Mouse (Mus musculus): ENCODE measurements at regions not wholly inside any gene's neighbourhood (a gene's known extent, or its start where the extent isn't known, plus 50 kb on each side); places are given as distances from the start of the nearest gene placed in this dataset.

DNA sequence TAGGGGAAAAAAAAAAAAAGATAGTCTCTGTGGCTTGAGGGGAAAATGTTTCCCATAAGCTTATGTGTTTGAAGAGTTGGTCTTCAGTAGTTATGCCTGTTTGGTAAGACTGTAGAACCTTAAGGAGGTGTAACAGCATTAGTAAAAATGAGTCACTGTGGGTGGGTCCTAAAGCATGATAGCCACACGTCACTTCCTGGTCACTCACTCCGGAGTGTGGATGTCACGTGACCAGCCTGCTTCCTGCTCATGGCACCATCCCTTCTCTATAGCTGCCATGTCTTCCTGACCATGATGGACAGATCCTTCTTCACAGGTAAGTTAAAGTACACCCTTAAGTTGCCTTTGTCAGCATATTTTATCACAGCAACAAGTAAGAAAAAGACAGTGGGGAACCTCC, 170.0 kb upstream of the Pitrm1 start:
- in situ Hi-C loops (cut with MseI, MboI) = no loop called here

DNA sequence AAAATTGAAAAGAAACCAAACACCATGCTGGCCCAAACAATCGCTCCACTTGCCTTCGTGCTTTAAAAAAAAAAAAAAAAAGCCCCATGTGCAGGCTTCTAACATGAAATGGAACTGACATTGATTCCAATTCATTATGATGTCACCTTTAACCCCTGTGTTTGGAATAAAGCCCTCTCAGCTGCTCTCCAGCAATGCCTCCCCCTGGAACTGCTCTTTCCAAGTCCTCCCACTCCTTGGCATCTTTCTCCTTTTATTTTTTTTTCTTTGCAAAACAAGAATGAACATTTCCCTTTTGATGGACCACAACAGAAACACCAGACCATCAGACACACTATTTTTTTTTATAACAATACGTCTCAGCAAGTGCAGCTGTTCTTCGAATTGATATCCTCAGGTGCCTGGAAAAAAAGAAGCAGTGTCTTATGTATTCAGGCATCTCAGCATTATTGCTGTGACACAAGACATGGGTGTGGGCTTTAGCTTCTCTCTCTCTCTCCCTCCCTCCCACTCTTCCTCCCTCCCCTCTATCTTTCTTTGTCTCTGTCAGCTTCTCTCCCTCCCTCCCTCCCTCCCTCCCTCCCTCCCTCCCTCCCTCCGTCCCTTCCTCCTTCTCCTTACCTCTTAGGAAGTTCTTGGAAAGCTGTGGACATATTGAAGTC, 152.3 kb upstream of the Pitrm1 start:
- in situ Hi-C loops (cut with MseI, MboI) = no loop called here

DNA sequence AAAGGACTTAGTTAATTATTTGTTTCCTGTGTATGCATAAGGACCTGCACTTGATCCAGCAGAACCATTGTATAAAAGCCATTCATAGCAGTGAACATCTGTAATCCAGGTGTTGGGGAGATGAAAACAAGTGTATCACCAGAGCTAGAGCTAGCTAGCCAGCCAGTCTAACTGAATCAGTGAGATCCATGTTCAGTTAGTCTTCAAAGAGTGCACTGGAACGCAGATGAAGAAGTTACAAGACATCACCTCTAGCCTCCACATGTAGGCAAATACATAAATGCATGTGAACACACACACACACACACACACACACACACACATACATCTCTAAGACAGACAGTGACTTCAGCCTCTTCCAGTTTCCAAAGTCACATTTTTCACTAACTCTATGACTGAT, 150.3 kb upstream of the Pitrm1 start:
- in situ Hi-C loops (cut with MseI, MboI) = no loop called here

DNA sequence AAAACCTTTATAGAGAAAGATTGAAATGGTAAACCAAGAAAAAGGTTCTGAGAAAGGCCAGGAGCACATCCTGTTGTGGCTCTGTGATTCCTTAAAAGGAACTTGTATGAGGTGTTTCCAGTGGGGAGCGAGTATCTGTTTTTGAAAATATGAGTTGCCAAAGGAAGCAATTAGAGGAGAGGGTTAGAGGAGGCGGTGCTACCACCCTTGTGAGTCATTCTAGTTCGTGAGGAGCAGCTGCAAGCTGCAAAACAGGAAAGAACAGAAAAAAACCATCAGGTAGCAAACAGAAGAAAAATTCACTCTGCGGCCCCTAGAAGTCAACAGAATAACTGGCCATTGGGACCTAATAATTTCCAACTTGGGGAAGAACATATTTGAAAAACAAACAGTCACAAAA, 116.1 kb upstream of the Pitrm1 start:
- in situ Hi-C loops (cut with MseI, MboI) = no loop called here

DNA sequence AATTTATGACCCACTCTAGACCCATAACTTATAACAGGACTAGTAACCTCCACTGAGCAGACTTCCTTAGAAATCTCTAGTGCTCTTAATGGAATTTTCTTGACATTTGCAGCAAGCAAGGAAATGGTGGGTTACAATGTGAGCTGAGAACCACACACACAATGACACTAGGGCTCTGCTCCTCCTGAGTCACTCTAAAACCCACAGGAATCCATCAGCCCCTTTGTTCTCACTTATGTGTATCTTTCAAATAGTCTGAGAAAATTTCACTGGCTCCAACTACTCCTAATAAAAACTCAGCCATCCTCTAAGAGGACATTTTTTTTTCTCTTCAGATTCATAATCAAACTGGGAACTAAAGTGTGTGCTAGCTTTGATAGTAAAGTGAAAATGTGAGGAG, 101.0 kb upstream of the Pitrm1 start:
- in situ Hi-C loops (cut with MseI, MboI) = no loop called here

DNA sequence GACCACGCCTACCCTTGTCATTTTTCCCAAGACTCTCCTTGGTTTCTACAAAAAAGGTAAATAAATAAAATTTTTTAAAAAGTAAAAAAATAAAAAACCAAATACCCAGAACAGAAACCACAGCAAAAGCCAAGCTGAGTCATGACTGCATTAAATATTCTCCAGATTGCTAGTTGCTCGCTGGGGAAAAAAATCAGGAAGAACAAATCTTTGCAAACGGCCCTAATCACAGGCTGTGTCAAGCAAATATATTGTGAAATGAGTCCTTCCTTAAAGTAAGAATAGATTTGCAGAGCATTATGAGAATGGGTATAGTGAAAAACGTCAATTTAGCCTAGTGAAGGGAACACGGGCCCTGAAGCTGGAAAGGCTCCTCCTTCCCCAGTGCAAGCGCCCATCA, 86.6 kb upstream of the Pitrm1 start:
- in situ Hi-C loops (cut with MseI, MboI) = loop anchor here (25.0 kb wide), 2 partner anchors 149 to 1799 kb away; no protein-coding TSS in a partner anchor

DNA sequence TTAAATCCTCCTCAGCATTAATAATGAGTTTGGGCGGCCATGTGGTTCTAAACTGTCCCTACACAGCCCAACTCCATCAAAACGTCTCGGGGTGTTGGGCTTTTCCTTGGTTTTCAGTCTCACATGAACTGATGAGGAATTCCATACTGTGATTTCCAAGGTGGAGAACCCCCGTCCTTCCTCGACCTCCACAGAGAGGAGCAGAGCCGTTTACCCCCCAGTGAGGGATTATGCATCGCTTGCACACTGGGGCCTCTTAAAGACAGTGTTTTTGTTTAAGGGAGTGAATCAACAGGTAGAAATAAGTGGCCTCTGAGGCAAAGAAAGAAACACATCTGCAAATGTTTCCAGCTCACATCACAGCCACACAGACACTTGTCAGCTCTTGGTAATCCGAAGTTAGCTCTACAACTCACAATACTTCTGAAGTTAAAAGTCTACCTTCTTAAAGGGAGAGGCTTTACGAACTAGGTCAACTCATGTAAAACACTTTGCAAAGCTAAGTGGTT, 82.0 kb upstream of the Pitrm1 start:
- in situ Hi-C loops (cut with MseI, MboI) = loop anchor here (25.0 kb wide), 2 partner anchors 154 to 1804 kb away; no protein-coding TSS in a partner anchor

DNA sequence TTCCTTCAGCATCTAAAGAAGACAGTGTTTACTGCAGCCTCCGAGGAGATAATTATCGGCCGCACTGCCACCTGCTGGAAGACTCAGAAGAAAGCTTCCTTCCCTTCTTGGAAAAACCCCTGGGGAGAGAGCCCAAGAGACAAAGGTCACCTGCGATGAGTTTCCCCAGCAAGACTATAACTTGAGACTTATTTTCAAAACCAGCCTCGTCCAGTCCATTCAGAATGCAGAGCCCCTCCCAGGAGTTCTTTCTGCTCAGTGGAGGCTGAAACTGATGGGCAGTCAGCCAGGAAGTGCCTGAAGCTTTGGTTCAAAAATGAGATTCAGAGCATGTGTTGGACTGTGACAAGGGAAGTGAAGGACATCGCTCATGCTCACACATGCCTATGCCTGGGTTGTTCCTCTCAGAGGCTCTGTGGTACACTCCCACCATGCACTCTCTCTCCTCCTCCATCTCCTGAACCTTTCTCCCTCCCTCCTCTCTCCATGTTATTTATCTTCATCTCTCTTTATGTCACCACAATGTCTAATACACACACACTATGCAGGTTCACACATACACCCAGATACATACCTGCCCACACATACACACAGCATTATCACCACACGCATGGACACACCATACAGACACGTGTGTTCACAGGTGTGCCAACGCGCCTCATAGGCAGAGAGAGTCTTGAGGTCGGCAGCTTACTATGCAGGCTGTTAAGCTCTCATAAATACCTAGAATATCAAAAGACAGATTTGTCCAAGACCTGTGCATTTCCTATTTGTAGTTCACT, 78.3 kb upstream of the Pitrm1 start:
- in situ Hi-C loops (cut with MseI, MboI) = loop anchor here (25.0 kb wide), 2 partner anchors 157 to 1807 kb away; no protein-coding TSS in a partner anchor

DNA sequence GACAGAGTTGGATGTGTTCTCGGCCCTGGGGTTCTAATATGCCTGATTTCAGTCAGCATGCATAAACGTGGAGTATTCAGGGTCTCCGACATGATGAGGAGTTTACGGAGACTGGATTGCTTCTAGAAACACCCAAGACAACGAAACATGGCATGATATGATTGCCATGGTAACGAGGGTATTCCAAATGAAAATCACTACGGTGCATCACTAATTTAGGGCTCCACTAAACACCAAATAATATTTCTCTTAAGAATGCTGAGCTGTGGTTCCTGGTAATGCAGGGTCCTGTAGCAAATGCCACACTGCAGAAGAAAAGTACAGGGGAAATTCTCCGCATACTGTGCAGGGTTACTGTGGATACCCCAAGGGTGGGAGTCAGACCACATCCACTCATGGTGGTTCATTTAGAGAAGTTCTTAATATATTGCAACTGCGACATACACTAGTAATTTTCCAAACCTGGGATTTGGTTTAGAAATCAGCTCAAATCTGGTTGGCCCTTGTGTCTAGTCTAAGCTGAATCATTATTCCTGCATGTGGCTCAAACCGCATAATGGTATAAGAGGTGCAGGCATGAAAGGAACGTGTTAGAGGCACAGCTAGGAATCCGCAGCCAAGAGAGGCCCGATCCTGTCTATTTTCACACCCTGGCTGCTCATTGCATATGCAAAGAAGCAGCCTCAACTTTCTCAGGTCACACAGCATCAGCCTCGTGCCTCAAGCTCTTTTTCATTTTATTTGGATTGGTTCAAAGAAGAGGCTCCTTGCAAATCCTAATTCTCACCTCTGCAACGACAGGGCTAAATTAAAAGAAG, 77.5 kb upstream of the Pitrm1 start:
- in situ Hi-C loops (cut with MseI, MboI) = loop anchor here (25.0 kb wide), 2 partner anchors 158 to 1808 kb away; no protein-coding TSS in a partner anchor

DNA sequence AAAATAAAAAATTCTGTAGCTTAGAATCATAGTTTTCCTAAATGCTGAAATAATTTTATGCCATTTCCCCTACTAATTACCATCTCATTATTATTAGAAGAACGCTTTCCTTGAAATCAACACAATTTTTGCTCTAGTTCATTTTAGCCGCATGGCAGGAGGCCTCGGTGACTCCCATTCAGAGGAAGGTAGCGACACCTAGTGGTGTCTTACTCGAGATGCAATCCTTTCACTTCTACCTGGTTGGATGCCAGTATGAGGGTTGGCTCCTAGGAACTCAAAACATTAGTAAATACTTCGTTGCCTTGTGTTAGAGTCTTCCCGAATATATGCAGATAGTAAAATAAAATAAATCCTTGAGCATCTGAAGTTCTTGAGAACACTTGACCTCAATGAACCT, 76.3 kb upstream of the Pitrm1 start:
- in situ Hi-C loops (cut with MseI, MboI) = loop anchor here (25.0 kb wide), 2 partner anchors 159 to 1809 kb away; no protein-coding TSS in a partner anchor

DNA sequence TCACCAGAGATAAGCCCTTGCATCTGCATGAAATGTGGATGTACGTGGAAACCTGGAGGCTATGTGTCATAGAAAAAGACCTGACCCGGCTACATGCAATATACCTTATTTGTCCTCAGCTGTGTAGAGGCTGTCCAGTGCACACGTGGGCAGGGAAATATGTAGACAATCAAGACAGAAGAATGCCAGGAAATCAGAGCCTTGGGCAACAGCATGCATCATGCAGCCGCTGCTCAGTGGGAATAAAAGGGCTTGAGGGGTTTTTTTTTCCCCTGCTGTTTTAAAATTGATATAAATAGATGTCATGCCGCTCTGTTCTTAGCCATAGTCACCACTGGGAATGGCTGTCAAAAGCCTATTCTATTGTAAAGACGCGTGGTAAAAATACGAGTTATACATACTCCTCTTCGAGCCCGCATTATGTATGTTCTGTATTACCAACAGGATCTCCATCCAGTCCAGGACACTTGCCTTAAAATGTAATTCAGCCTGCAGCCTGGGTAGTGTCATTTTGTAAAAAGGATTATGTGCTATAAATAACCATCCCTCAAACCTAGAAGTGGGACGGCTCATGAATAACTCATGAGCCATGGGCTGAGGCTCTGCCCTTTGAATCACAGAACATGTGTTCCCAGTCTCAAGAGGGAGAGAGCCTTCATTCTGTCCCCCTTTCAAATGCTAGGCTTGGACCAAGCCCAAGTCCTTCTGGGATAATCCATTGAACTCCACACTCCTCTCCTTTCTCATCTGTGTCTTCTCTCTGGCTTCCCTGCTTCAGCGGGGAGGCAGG, 74.4 kb upstream of the Pitrm1 start:
- in situ Hi-C loops (cut with MseI, MboI) = loop anchor here (25.0 kb wide), 2 partner anchors 161 to 1811 kb away; no protein-coding TSS in a partner anchor

DNA sequence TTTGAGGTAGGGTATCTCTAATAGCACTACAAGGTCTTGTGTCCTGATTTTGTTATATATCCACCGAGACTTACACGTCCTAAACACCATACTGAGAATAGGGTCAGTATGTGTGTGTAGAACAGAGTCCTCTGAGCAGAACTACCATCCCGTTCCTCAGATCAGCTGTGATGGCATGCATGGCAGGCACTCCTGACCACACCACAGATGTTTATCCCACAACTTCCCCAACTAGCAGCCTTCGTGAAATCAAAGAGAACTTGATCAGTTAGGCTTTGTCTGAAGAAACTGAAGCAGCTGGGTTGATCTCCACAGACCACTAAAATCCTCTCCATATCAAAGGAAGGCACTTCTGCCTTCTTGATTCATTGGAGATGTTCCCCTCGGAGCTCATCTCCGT, 68.3 kb upstream of the Pitrm1 start:
- in situ Hi-C loops (cut with MseI, MboI) = no loop called here

DNA sequence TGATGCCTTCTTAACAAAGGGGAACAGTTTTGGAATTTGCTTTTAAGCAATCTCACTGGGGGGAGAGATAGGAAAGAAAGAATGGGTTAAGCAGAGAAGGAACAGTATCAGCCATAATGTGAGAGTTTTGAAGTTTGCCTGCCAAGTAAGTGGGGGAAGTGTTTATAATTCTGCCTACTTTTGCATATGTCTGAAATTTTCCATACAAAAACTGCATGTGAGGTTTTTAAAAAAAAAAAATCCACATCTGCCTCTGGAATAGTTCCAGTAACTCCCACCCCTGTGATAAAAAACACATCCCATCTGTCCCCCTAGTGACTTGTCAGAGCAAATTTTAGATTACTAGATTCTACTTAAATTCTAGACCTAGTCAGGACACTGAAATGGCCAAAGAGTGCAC, 63.5 kb upstream of the Pitrm1 start:
- in situ Hi-C loops (cut with MseI, MboI) = no loop called here

DNA sequence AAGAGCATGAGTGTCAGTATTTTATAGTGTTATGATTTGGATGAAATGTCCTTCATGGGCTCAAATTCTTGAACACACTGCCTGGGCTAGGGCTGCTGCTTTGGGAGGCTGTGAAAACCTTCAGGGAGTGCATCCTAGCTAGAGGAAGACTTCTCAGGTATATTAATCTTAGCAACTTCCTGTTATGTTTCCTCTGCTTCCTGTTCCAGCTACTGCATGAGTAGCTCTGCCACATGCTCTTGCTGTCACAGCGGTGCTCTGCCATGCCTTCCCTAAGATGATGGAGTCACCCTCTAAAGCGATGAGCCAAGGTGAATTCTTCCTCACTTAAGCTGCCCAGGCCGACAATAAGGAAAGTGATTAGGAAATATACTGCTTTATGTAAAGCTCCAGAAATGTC, 60.1 kb upstream of the Pitrm1 start:
- in situ Hi-C loops (cut with MseI, MboI) = no loop called here

DNA sequence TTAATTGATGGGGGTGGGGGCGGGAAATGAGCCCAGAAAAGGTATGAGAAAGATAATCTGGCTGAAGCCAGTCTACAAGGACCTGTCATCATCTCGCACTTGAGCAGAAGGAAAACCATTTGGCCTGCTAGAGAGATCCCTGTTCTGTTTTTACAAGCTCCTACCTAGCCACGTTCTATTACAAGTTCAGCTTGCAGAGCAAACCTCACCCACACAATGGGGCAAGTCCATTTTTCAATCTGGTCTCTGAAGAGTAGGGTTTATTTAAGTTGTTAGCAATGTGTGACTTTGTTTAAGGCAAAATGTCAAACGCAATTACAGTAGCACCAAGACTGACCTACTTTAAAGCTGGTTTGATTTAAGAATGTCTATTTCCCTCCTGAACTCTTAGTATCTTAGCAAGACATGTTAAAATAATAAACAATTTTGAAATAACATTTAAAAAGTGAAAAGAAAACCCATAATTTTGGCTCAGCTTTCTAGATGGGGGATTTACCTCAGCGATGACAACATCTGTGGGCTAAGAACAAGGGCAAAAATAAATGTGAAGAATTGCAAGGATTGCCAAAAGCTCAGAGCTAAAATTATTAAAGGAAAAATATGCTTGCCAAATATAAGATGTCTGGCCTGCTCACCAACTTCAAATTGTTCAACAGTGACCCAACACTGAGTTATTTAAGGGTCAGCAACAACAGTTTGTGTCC, 54.9 kb upstream of the Pitrm1 start:
- in situ Hi-C loops (cut with MseI, MboI) = no loop called here

Data from mouse trophoblast stem cell (cell line).